Mouse (Mus musculus): ENCODE data around the gene Prdm1.

The Prdm1 gene

GRCm38 (mm10) chr10:44492815-44493525 is 35.3 kb downstream of the Prdm1 start:
- no peak for DNase-seq (ENCODE audit: low spot score)

DNA sequence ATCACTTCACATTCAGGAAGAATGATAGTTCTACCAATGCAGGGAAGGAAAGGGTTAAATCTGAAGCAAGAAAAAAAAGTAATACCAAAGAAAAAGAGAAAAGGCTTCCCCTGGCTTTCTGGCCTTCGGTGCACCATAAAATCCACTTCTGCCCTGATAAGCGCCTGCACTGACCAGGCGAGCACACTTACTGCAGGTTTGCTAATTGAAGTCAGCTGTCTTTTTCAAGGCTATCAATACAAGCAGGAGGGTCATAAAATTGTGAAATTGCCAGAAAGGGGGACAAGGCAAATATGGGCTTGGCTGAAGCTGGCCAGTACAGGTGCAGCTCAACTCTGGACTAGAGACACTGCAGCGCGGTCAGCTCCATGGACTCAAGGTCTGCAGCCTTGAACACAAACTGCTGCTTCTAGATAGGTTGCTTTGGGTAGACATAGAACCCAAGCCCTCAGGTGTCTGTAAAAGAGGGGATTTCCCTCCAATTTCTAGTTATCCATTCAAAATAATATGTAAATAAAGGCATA is 37.3 kb downstream of the Prdm1 start:
- DNase-seq (ENCODE audit: low spot score), result no peak

GRCm38 (mm10) chr10:44487132-44487531 is 41.2 kb downstream of the Prdm1 start:
- no peak for DNase-seq (ENCODE audit: low spot score)

GRCm38 (mm10) chr10:44484077-44484476 is 44.2 kb downstream of the Prdm1 start:
- DNase-seq (ENCODE audit: low spot score), result no peak

DNA sequence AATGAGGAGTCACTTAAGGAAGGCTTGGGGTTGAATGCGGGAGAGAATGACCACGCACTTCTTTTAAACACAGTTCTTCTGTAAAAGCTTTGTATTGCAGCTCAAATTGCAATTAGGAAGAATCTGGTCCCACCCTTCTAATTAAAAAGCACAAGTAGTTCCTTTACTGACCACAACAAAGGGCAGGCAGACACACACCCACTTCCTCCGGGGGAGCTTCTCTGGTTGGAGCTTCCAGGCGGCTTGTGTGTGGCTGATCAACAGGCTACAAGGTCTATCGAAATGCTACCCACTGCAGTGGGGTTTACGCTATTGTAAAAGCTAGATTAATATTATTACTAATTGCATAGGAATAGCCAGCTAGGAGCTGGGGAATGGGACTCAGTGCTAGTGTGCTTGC is 45.2 kb downstream of the Prdm1 start:
- DNase-seq (ENCODE audit: low spot score), result no peak

GRCm38 (mm10) chr10:44481379-44481778 is 46.9 kb downstream of the Prdm1 start:
- DNase-seq (ENCODE audit: low spot score), result no peak

DNA sequence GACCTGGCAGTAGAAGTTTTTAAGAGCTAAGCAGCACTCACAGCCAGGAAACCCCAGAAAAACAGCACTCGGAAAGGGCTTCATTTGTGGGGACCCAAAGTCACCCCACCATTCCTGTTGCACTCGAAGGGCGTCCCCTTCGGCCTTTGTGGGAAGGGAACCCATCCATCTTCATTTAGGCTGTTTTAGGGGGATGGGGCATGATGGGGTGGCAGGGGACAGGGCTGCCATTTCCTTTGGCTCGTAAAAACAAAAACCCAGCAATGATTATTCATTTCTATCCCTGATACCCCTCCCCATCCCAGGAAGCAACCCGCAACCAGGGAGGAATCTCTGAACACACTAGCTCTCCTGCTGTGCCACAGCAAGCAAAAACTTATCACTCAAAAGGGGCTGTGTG is 49.0 kb downstream of the Prdm1 start:
- DNase-seq (ENCODE audit: low spot score), result no peak

DNA sequence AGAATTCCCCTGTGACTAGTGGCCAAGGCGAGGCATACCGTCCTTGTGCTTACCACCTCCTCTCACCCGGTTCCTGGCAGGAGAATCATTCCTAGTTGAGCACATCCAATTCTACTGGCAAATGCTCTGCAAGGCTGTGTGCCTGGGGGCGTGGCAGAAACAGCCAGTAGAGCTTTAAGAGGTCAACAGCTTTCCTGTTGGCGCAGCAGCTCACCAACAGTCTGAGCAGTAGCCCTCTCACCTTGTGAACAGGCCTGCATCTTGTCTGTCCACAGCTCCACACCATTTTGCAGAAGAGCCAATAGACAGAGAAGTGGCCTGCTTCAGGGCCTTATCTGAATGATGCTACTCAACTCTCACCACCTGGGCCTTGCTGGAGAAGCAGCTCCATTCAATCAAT is 50.2 kb downstream of the Prdm1 start:
- no peak for DNase-seq (ENCODE audit: low spot score)

- DNase-seq (ENCODE audit: low spot score), result no peak
Observed at GRCm38 (mm10) chr10:44477240-44477639, 51.1 kb downstream of the Prdm1 start.

GRCm38 (mm10) chr10:44476523-44476922 is 51.8 kb downstream of the Prdm1 start:
- DNase-seq (ENCODE audit: low spot score), result no peak

DNA sequence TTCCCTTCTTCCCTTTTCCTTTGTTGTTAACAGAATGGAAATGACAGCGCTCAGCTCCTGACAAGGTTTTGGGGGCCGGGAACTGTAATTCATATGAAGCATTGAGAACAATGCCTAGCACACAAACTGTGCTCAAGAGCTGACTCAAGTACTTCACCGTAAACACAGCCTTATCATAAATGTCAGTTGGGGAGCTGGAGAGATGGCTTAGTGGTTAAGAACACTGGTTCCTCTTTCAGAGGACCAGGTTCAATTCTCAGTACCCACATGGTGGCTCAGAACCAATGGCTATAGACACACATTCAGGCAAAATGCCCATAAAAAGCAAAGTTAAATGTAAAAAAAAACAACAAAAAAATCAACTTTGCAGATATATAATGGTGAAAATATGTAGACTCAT is 52.9 kb downstream of the Prdm1 start:
- DNase-seq (ENCODE audit: low spot score), result no peak

GRCm38 (mm10) chr10:44474256-44474655 is 54.0 kb downstream of the Prdm1 start:
- no peak for DNase-seq (ENCODE audit: low spot score)

GRCm38 (mm10) chr10:44465618-44466017 is 62.7 kb downstream of the Prdm1 start:
- no peak for DNase-seq (ENCODE audit: low spot score)

- no peak for DNase-seq (ENCODE audit: low spot score)
Observed at GRCm38 (mm10) chr10:44464563-44464962, 63.7 kb downstream of the Prdm1 start.

GRCm38 (mm10) chr10:44463856-44464255 is 64.4 kb downstream of the Prdm1 start:
- no peak for DNase-seq (ENCODE audit: low spot score)

DNA sequence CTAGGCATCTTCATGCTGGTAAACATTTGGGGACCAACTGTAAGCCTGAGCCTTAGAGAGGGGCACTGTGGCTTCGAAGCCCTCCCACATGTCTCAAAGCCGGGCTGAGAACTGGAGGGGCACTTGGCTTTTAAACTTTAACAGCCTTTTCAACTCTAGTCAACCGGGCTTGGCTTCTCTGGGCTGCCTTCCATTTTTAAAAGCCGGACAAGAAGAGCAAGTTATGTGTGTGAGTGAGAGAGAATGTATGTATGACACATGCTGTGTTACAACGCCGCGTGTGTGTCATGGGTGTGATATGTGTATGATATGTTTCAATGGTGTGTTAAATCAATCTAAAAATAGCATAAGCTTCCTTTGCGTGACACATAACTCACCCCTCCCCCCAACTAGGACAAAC is 66.0 kb downstream of the Prdm1 start:
- no peak for DNase-seq (ENCODE audit: low spot score)

DNA sequence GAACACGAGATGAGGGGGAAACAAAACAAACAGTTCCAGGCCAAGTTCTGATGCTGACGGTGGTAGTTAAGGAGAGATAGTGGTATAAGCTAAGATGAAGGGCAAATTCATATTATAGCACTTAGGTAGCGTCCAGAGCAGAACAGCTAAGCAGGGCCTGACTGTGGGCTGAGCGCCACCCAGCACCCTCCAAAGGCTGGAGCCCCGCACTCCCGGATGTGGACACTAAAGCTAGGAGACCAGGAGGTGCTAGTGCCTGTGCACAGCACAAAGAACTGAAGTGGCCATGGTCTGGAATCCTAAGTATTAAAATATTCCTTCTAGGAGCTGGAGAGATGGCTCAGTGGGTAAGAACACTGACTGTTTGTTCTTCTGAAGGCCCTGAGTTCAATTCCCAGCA is 67.2 kb downstream of the Prdm1 start:
- DNase-seq (ENCODE audit: low spot score), result no peak

DNA sequence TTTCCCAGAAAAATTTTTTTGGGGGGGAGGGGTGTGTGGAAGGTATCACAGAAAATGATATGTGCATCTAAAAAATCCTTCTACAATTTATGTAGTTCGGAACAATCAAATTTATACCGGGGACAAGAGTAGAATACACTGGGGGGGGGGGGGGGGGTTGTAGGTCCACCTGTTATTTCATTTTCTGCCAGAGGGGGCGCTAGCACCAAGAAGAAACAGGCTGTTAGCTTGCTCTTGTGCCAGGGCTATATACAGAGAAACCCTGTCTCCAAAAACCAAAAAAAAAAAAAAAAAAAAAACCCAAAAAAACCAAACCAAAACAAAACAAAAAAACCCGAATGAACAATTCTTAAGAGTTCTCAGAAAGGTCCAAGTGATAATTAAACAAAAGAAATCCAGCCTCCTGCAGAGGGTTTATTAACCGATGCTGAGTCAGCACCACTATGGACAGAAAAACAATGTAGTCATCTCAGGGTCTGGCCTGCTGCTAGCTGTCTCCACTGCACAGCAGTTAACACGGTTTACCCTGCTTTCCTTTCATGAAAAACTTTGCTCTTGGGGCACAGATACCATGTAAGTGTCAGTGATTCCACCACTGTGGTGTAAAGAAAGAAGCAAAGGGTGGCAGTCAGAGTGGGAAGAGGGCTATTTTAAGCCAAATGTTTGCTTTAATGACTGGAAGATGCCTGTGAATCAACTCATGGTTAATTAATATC is 68.0 kb downstream of the Prdm1 start:
- DNase-seq (ENCODE audit: low spot score), result no peak

GRCm38 (mm10) chr10:44459321-44460000 is 68.8 kb downstream of the Prdm1 start:
- no peak for DNase-seq (ENCODE audit: low spot score)

DNA sequence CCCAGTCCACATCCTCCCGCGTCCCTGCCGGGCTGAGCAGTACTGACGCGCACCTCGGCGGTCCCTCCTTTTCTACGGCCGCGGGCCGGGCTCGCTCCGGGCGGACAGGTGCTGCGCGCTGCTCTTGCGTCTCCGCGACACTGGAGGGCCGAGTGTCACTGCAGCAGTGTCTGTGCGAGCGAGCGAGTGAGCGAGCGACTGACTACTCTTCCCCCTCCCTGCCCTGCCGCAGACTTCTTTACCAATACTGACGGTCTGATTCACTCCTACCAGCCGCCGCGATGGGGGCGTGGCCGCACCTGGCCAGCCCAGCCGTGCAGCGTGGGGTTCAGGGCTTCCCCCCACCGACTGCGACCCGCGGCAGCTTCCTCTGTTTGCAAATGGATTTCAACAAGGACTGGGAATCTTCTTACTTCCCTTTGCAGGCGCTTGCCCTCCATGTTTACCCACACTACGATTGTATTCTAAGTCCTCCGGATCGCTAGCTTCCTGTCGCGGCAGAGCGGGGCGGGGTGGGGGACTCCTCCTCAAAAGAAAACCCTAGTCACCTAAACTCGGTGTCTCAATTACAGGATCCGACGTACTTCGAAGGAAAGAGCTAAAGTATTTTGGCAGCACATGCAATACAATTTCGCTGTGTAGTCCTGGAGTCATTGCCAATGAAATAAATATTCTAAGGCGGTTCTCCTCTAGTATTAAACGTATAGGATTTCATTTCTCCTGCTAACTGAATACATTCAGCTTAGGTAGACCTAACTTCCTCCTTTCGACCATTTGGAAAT is 69.6 kb downstream of the Prdm1 start:
- peak; percentile 52 for DNase-seq (ENCODE audit: low spot score)

DNA sequence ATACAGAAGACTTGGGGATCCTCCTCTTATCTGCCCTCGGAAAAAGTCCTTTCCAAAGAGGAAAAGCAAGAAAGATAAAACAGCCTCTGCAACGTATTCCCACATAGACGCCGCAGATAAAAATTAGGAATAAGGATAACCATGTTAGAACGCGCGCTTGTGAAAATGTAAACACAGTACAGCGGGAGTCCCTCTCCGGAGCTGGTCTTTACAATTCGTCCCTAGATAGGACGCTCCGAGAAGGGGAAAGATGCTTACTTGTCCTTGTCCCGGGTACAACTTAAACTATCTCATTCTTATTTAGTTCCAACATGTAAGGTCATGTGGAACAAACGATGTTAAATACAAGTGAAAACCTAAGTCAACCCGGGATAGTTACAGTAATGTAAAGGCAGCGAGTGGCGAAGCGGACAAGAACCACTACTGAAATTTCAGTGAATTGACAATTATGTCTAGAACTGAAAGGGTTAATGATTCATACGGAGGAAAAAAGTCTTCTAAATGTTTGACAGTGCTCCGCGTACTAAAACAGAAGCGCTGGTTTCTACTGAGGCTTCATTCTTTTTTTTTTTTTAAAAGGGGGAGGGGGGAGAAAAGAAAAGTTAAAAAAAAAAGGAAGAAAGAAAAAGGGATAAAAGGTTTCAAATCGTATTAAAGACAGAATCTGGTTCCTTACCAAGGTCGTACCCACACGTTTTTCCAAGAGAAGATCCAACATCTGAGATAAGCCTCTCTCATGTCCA is 70.3 kb downstream of the Prdm1 start:
- no peak for DNase-seq (ENCODE audit: low spot score)
